Mouse (Mus musculus): ENCODE results near the gene Cnr1.
A peak's percentile ranks its signal among the peaks of the same experiment; 100 is the strongest.

Cnr1 gene

DNA sequence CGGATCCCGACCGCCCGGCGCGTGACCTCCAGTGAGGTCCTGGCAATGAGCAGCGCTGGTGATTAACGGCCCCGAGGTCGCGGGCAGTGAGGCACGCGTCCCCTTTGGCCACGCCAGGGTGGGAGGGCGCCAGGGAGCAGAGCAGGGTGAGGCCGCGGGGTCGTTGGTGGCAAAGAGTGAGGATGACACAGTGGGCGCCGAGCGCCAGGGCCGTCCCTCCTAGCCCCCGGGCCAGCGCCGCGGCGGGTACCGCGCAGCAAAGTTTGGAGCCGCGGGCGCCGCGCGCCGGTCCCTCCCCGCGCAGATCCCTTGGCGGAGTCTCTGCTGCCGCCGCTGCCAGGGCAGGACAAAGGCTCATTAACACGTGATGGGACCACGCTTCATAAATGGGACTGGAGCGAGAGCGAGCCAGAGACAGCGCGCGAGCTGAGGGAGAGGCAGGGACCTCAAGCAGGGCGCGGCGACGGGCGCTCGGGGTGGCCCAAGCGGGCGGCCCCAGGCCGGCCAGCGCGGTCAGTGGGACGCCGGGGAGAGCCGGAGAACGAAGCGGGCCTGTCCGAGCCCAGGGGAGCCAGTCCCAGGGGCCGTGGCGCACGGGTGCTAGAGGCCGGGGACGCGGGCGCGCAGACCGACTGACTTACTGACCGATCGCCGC is at the start of gene Cnr1:
Gene Cnr1, plus strand, starts transcription at position 360 of the 655 bp plus-strand sequence.
- peak; percentile 81 for DNase-seq (ENCODE audit: low spot score)

- no peak for DNase-seq (ENCODE audit: low spot score)
Measured at GRCm38 (mm10) chr4:33879944-33880343, 44.4 kb upstream of the Cnr1 start.

DNA sequence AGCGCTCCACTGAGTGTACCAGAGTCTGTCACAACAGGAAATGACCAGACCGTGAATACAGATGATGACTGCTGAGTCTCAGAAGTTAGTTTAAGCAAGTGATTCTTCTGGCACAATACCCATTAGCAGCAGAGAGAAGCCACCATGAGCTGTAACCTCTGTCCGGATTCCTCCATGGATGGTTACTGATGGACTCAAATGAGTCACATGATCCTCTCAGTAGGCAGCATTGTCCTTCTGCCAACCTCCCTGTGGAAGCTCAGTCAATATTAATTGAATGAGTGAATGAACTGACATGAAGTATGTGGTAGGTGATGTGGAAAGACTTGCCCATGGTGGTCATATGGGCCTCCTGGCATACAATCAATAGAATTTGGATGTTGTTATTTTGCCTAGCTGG is 38.4 kb upstream of the Cnr1 start:
- DNase-seq (ENCODE audit: low spot score) = no peak

- no peak for DNase-seq (ENCODE audit: low spot score)
Measured at GRCm38 (mm10) chr4:33889976-33890375, 34.4 kb upstream of the Cnr1 start.

GRCm38 (mm10) chr4:33892178-33892869 is 32.1 kb upstream of the Cnr1 start:
- peak; percentile 12 for DNase-seq (ENCODE audit: low spot score)

- DNase-seq (ENCODE audit: low spot score) = no peak
Measured at GRCm38 (mm10) chr4:33893841-33894240, 30.6 kb upstream of the Cnr1 start.

DNA sequence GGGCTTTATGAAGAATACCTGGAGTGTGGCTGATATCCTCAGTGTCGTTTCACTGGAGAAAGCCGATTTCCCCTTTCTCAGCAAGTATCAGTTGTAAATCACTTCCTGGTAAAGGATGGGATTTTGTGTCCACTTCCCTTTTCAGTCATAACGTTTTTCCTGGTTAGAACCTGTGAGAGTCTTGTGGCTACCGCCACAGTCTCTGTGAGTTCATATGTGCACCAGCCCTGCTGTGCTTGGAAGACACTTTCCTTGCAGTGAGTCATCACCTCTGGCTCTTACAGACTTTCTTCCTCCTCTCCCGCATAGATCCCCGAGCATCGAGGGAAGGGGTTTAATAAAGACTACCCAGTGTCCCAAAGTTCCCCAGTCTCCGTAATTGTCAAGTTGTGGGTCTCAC is 29.3 kb upstream of the Cnr1 start:
- DNase-seq (ENCODE audit: low spot score) = no peak

- no peak for DNase-seq (ENCODE audit: low spot score)
Measured at GRCm38 (mm10) chr4:33895491-33895890, 28.9 kb upstream of the Cnr1 start.

DNA sequence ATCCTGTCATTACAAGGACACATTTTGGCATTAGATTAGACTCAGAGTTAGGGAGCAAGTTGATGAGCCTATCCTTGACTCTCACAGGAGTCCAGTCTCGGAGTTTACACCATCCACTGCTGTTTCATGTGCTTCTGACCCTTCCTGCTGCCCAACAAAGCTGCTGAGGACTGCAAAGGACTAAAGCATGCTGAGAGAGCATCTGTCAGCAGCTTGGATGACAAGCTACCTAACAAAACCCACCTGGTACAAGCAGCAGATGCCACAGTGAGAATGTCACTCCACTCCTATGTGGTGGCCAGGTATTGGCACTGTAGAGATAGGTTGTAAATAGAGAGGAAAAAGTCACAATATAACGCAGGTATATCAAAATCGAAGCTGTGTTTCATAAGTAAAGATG is 22.7 kb upstream of the Cnr1 start:
- DNase-seq (ENCODE audit: low spot score) = no peak

GRCm38 (mm10) chr4:33903812-33904340 is 20.5 kb upstream of the Cnr1 start:
- no peak for DNase-seq (ENCODE audit: low spot score)

DNA sequence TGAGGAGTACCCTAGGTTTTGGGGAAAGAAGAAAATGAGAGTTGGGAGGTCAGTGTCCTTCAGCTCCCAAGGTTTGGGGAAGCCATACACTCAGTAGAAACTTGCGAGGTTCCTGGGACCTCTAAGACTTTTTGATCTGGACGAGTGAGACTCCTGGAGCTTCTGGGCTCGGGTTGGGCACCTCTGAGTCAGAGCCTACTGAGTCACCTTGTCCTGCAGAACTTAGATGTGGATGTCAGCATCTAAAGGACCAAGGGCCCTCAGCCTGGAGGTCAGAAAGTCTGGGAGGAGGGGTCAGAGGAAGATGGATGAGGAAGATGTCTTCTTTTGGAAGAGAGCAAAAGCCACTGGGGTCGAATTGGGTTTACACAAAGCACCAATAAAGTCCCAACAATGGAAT is 19.6 kb upstream of the Cnr1 start:
- no peak for DNase-seq (ENCODE audit: low spot score)

DNA sequence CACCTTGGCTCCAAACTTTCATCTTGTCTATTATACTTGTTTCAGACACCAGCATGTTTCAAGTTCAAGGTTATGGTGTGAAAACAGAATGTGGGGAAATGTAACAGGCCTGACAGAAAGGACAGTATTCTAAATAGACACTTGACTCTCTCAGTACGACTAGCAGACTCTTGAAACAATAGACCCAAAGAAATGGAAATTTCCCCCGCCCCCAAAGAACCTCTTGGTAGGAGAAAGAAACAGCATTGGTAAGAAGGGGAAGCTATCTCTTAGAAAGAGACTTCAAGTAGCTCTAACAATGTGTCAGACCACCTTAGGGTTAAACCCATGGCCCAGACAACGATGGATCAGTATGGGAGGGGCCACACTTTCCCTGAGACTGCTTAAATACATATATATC is 15.6 kb upstream of the Cnr1 start:
- no peak for DNase-seq (ENCODE audit: low spot score)

GRCm38 (mm10) chr4:33915730-33916129 is 8.7 kb upstream of the Cnr1 start:
- DNase-seq (ENCODE audit: low spot score) = no peak

GRCm38 (mm10) chr4:33920807-33921206 is 3.6 kb upstream of the Cnr1 start:
- DNase-seq (ENCODE audit: low spot score) = no peak

DNA sequence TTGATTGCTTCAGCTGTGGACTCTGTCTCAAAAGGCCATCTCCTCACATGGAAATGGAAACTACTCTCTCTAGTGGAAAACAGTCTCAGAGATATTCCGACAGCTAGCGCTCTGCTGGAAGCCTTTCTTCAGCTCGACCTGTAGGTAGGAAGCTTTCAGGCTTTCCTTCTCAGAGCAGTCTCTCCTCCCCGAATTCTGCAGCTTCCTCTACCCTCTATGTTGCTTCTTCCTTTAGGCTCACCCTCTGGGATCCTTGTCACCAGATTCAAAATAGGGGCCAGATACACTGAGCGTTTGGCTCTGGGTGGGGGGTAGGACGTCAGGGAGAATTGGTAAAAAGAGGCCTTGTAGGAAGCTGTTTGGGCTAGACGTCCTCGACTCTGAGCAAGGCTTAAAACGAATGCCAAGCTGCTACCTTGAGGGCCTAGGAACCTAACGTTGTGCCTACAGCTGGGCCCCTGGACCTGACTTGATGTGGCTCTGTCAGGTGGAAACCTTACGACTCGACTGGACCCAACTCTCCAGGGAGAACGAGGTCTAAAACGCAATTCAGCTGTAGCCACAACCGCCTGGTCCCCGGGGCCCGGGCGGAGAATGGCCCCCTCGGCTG is 1.1 kb upstream of the Cnr1 start:
- DNase-seq (ENCODE audit: low spot score) = peak; percentile 63

- no peak for DNase-seq (ENCODE audit: low spot score)
Measured at GRCm38 (mm10) chr4:33923761-33924233, 596 bp upstream of the Cnr1 start.

DNA sequence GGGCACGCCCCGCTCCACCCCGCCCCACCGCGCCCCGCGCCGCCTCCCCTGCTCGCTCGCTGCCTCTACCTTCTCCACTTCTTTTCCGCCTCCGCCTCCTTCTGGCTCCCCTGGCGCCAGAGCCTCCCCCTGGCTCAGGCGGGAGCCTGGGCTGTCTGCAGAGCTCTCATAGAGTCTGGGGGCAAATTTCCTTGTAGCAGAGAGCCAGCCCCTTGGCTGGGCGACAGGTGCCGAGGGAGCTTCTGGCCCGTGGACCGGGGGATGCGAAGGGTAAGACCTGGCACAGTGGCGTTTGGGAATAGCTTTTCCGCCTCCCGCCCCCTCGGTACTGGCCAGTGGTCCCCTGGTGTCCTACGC is 474 bp downstream of the Cnr1 start:
- no peak for DNase-seq (ENCODE audit: low spot score)

- no peak for DNase-seq (ENCODE audit: low spot score)
Measured at GRCm38 (mm10) chr4:33925489-33925888, 1.1 kb downstream of the Cnr1 start.

GRCm38 (mm10) chr4:33926010-33926409 is 1.6 kb downstream of the Cnr1 start:
- DNase-seq (ENCODE audit: low spot score) = no peak

GRCm38 (mm10) chr4:33926730-33927263 is 2.4 kb downstream of the Cnr1 start:
- no peak for DNase-seq (ENCODE audit: low spot score)

DNA sequence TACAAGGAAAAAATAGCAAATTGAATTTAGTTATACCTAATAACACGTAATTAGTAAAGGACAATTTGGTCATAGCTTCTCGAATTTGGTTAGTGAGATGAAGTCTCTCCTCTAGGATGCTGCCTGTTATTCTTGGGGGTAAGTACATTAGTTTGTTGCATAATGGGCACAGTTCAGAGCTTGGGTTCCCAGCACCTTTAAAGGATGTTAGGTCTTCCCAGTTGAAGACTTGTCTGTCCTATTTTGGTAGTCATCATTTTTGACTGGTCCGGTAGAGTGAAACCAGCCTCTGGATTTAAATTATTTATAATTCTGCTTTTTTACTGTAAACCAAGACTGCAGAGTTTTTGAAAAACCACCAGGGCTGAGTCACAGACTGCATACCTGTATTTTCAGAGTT is 3.3 kb downstream of the Cnr1 start:
- no peak for DNase-seq (ENCODE audit: low spot score)

DNA sequence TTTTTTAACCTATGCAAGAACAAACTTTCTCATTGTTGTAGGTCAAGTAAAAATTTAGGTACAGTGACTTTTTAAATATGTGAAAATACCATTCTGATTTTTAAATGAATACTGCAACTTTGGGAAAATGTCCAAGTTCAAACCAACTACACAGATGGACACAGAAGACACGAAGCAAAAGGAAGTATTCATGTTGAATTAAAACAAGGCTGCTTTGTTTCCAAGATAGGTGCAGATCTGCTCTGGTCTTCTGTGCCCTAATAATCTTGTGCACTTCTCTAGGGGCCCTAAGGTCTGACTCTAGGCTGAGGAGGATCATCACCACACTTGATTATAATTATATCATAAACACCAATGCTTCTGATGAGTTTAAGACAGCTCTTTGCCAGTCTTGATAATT is 4.1 kb downstream of the Cnr1 start:
- DNase-seq (ENCODE audit: low spot score) = no peak

DNA sequence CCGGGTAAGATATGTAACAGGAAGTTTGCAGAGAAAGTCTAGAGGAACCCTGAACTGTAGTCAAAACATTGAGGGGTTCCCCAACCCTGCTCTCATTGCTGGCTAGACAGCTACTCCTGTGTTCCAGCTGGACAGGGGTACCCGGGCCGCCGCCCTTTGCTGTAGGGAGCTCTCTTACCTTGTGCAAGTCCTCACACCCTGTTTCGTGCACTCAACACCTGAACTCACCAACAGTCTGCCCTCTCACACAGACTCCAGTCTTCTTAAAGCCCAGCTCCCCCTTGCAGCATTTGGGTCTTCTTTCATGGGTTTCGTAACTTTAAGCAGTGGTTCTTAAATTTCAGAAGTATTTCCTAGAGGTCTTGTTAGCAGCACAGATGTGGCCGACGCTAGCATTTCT is 7.0 kb downstream of the Cnr1 start:
- no peak for DNase-seq (ENCODE audit: low spot score)

All from embryo, embryonic 10.5 days (tissue).